Mouse (Mus musculus): ENCODE data around the gene Gbp3.
"Not testable (repeated sequence)": the region's sequence is repeated elsewhere in the genome, so short reads cannot be mapped to it uniquely, and the experiment has no call there.

Gbp3 gene

GRCm38 (mm10) chr3:142559632-142560228 lies at the start of gene Gbp3:
Gene Gbp3, plus strand, starts transcription at chr3:142560026.
- DNase-seq (ENCODE audit: low spot score in 2 of 2): no peak

DNA sequence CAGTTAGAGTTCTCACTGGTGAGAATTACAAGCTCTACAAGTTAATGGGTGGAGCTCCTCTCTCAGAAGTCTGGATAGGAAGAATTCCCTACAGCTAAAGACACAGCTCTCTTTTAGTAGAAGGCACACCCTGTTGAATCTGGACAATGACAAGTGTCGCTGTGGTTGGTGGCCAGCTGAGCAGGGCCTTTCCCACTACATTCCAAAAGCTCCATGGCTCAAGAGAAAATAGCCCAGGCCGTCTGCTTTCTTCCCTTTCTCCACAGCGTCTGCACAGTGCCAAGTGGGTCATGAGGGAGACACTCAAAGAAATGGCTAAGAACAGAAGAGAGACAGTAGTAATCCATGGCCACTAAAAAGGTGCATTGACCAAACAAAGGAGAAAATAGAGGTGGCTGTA lies 31.7 kb upstream of the Gbp3 start:
- DNase-seq (ENCODE audit: low spot score in 2 of 2): no peak

GRCm38 (mm10) chr3:142529597-142529996 lies 30.2 kb upstream of the Gbp3 start:
- DNase-seq (ENCODE audit: low spot score in 2 of 2): no peak

DNA sequence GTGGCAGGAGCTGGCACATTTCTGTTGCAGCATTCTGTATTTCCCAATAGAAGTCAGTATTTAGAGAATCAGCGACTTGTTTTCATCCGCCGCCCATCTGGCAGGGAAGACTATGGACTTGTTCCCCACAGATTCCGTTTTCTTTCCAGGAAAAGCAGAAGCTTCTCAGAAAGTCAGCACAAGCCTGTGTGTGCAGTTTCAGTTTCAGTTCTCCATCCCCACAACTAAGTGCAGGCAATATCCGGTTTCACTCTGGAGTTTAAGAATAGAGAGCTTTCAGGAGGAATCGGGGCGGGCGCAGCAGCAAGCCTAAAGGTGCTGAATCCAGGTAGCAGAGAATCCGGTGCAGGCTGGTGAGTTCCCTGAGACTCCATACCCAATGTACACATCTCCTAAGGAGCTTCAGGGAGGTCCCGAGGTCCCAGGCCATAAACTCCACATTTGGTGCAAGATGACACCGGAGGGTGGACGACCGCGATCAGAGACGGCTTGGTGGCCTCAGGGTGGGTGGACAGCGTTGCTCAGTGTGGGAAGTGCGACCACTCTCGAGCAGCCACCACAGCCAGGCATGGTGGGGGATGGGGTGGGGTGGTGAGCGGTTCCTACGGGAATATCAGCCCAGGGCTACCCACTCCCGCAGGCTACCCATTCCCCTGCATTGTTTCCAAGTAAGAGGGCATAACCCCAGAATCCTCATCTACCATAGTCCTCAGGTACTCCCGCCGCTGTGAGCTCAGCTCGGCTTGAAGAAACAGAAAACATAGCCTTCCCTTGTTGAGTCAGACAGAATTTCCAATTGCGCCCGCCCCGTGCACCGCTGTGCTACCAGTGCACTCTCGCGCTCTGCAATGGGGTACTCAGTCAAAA lies 29.5 kb upstream of the Gbp3 start, which contains the start of gene Gbp7:
Gene Gbp7, plus strand, starts transcription at position 256 of the 867 bp plus-strand sequence.
- peak; percentile 5 to 9 for DNase-seq (ENCODE audit: low spot score in 2 of 2)

DNA sequence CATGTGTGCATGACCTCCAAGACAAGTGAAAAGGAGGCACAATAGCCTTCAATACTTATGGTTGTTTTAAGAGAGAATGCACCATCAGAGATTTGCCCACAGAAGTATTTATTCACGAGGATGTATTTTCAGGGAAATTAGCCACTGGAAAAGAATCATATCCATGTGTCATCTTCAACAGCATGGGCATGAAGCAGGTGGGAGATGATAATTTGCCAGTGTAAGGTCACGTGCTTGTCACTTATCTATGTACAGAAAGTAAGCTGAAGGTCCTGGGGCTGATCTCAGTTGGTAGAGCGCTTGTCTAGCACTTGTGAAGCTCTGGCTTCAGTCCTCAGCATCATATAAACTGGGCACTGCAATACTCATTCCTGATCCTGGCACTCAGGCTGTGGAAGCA lies 28.2 kb upstream of the Gbp3 start:
- no peak for DNase-seq (ENCODE audit: low spot score in 2 of 2)

DNA sequence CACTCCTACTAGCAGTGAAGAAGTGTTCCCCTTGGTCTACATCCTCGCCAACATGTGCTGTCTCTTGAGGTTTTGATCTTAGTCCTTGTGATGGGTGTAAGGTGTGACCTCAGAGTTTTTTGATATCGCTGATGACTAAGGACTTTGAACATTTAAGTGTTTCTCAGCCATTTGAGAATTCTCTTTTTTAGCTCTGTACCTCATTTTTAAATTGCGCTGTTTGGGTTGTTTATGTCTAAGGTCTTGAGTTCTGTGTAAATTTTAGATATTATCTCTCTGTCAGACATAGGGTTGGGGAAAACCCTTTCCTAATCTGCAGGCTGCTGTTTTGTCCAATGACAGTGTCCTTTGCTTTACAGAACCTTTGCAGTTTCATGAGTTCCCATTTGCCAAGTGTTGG lies 26.6 kb upstream of the Gbp3 start:
- no peak for DNase-seq (ENCODE audit: low spot score in 2 of 2)

- no peak for DNase-seq (ENCODE audit: low spot score in 2 of 2)
These were observed 24.2 kb upstream of the Gbp3 start for GRCm38 (mm10) chr3:142535667-142536066.

GRCm38 (mm10) chr3:142541391-142541790 lies 18.4 kb upstream of the Gbp3 start:
- DNase-seq (ENCODE audit: low spot score in 2 of 2): no peak

DNA sequence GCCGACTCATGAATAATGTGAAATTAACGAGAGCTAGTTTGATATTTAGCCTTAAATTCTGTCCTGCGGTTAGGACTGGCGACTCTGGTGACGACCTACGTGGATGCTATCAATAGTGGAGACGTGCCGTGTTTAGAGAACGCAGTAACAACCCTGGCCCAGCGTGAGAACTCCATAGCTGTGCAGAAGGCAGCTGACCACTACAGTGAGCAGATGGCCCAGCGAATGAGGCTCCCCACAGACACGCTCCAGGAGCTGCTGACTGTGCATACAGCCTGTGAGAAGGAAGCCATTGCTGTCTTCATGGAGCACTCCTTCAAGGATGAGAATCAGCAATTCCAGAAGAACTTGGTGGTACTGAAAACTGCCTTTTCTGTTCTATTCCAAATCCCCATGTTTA lies 17.1 kb upstream of the Gbp3 start:
- not testable (repeated sequence) for DNase-seq (ENCODE audit: low spot score in 2 of 2)

- DNase-seq (ENCODE audit: low spot score in 2 of 2): no peak
These were observed 13.1 kb upstream of the Gbp3 start for GRCm38 (mm10) chr3:142546690-142547089.

- DNase-seq (ENCODE audit: low spot score in 2 of 2): no peak
These were observed 9.7 kb upstream of the Gbp3 start for GRCm38 (mm10) chr3:142550052-142550676.

GRCm38 (mm10) chr3:142554601-142555000 lies 5.2 kb upstream of the Gbp3 start:
- DNase-seq (ENCODE audit: low spot score in 2 of 2): no peak

- no peak for DNase-seq (ENCODE audit: low spot score in 2 of 2)
These were observed 4.2 kb upstream of the Gbp3 start for GRCm38 (mm10) chr3:142555623-142556022.

DNA sequence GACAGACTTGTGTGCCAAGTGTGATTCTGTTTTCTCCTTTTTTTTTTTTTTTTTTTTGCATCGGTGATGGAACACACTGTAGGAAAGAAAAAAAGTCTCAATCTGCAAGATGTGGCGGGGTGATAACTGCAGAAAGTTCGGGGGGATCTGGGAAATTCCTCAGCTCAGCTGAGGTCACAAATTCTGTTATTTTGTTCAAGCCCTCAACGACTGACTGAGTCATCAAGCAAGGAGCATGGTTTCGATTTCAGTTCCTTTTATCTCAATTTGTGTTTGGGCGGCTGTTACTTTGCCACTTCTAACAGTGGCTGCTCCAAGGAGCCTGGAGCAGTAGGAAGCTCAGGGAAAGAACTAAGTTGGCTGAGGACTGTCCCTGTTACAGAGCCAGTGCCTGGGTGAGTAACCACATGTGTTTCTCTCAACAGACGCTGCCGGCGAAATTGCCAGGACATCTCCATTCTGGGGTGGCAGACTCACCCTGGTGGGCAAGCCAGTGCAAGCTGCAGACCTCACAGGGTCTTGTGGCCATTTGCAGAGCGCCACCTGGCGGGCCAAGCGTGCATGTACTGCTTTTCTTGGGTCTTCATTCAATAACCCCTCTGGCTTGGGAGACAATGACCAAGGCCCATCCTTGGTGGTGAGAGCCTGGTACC lies 596 bp downstream of the Gbp3 start:
- peak; percentile 53 to 58 for DNase-seq (ENCODE audit: low spot score in 2 of 2)

- no peak for DNase-seq (ENCODE audit: low spot score in 2 of 2)
These were observed 1.3 kb downstream of the Gbp3 start for GRCm38 (mm10) chr3:142561045-142561646.

- no peak for DNase-seq (ENCODE audit: low spot score in 2 of 2)
These were observed 1.8 kb downstream of the Gbp3 start for GRCm38 (mm10) chr3:142561666-142562065.

- not testable (repeated sequence) for DNase-seq (ENCODE audit: low spot score in 2 of 2)
These were observed 7.7 kb downstream of the Gbp3 start for GRCm38 (mm10) chr3:142567490-142567889.

- DNase-seq (ENCODE audit: low spot score in 2 of 2): no peak
These were observed 10.9 kb downstream of the Gbp3 start for GRCm38 (mm10) chr3:142570738-142571137.

DNA sequence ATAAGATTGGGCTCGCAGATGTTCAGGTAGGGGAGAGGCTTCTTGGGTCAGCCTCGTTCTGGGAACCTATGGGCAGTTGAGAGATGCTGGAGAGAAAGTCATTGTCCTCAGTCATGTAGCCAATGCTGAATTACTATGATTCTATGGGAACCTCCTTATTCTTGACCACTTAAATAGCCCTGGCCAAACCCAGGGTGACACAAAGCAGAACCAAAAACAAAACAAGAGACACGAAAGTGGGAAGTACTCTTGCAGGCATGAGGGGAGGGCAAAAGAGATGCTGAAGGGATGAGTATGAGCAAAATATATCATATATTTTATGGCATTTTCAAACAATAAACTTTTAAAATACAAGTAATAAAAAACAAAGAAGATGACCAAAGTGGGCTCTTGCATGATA lies 17.3 kb downstream of the Gbp3 start:
- no peak for DNase-seq (ENCODE audit: low spot score in 2 of 2)

GRCm38 (mm10) chr3:142578342-142578741 lies 18.5 kb downstream of the Gbp3 start:
- DNase-seq (ENCODE audit: low spot score in 2 of 2): no peak

DNA sequence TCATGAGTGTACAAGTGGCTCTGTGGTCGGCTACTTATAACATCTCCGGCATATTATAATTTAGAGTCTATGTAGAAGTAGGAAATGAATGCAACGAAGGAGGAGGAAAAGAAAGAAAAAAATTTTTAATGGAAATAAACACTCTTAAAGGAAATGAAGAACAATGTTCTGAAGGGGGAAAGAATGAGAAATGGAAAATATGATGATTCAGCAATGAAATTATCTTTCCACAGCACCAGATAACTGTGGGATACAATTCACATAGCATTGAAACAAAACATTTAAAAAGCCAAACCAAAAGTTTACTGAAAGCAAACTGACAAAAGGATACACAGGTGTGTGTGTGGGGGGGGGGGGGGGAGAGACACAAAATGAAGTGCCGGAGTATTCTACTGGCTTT lies 23.2 kb downstream of the Gbp3 start:
- DNase-seq (ENCODE audit: low spot score in 2 of 2): no peak

- DNase-seq (ENCODE audit: low spot score in 2 of 2): no peak
These were observed 27.6 kb downstream of the Gbp3 start for GRCm38 (mm10) chr3:142587386-142587785.

All from right cerebral cortex, postnatal 36 days (tissue).